Mouse (Mus musculus) liver, embryonic 14.5 days (tissue): ENCODE measurements around the gene Gm9508. TPM values are rescaled to one million over a fixed set of nuclear protein-coding genes. Genes with fewer than 3 reads are reported as not detected.
A peak's percentile ranks its signal among the peaks of the same experiment; 100 is the strongest.

Source experiments
- ATAC-seq: fragments of 200-750 bp; cut with Nextera tagmentation; 2 replicates; pipeline ENCODE4 v1.8.0; 2017; ENCODE audit warnings: moderate number of reproducible peaks, mild to moderate bottlenecking, moderate library complexity; ENCODE audit not compliant: insufficient read depth
- DNase-seq, 3 experiments: peaks; one replicate each; pipeline ENCODE4 v3.0.0-alpha.2; 2012 to 2013; ENCODE audit warnings: low read depth in 3 of 3, low spot score in 3 of 3
- H3K27ac ChIP-seq: fragments of 300-500 bp; sonication (generic); 2 replicates; pipeline ENCODE4 v1.5.1; 2014; ENCODE audit warnings: moderate library complexity, mild to moderate bottlenecking, control low read depth, inconsistent platforms
- H3K27me3 ChIP-seq: fragments of 300-500 bp; sonication (generic); 2 replicates; pipeline ENCODE4 v1.6.1; 2014; ENCODE audit warnings: mild to moderate bottlenecking, low read length, moderate library complexity; ENCODE audit not compliant: control insufficient read depth, insufficient read depth
- H3K36me3 ChIP-seq: fragments of 300-500 bp; sonication (generic); replicated peaks from 2 replicates; pipeline ENCODE4 v1.6.1; 2014; ENCODE audit warnings: low read depth; ENCODE audit not compliant: control insufficient read depth, insufficient read depth
- H3K4me1 ChIP-seq, 2 experiments: fragments of 200-500 bp in 1 of 2; fragments of 300-500 bp in 1 of 2; sonication (generic) in 1 of 2; replicated peaks; 2 replicates each; pipeline ENCODE4 v1.6.1; 2012 to 2014; ENCODE audit warnings: antibody characterized with exemption in 1 of 2, inconsistent platforms in 1 of 2, low read length in 1 of 2; ENCODE audit not compliant: control insufficient read depth in 2 of 2, insufficient read depth in 2 of 2
- H3K4me2 ChIP-seq: fragments of 300-500 bp; sonication (generic); 2 replicates; pipeline ENCODE4 v1.6.1; 2014; ENCODE audit warnings: low read depth, mild to moderate bottlenecking, control low read depth, moderate library complexity
- H3K4me3 ChIP-seq, 2 experiments: fragments of 200-500 bp in 1 of 2; fragments of 300-500 bp in 1 of 2; sonication (generic) in 1 of 2; 2 replicates each; pipeline ENCODE4 v1.5.1; 2012 to 2014; ENCODE audit warnings: low read depth in 2 of 2, low read length in 2 of 2, mild to moderate bottlenecking in 2 of 2, control low read depth in 1 of 2, inconsistent platforms in 1 of 2, moderate library complexity in 1 of 2; ENCODE audit not compliant: insufficient read depth in 1 of 2
- H3K9ac ChIP-seq: fragments of 300-500 bp; sonication (generic); replicated peaks from 2 replicates; pipeline ENCODE4 v1.6.1; 2014; ENCODE audit warnings: mild to moderate bottlenecking, control low read depth, moderate library complexity
- H3K9me3 ChIP-seq: fragments of 300-500 bp; sonication (generic); 2 replicates; pipeline ENCODE4 v1.6.1; 2016; ENCODE audit warnings: low read length, mixed read lengths; ENCODE audit not compliant: control insufficient read depth
- CTCF ChIP-seq: IDR thresholded peaks from 2 replicates; pipeline ENCODE4 v1.5.1; 2016; ENCODE audit warnings: antibody characterized with exemption, low read depth, control low read depth
- EP300 ChIP-seq: IDR thresholded peaks from 2 replicates; pipeline ENCODE4 v1.6.1; 2016; ENCODE audit warnings: antibody characterized with exemption, low read depth
- WGBS: fragments of 180-500 bp; shearing (Covaris S2); extraction: QIAGEN DNeasy Blood & Tissue Kit; methylation state at CpG from one replicate; pipeline ENCODE4 v1.1.7; 2014; ENCODE audit not compliant: insufficient replicate concordance; 5-methylcytosine and 5-hydroxymethylcytosine counted together
- polyA plus RNA-seq, 2 experiments: library from polyadenylated mRNA; depleted of rRNA in 1 of 2; stranded (reverse) in 1 of 2; unstranded in 1 of 2; fragments of >200 nt; fragmentation: Nextera tagmentation in 1 of 2; extraction: Ambion mirVana in 1 of 2; gene quantifications; 2 replicates each; pipeline versions ENCODE4 v1.2.1 to v1.2.3; 2012 to 2014

Gm9508 gene
- polyA plus RNA-seq, 2 experiments, result not detected

DNA sequence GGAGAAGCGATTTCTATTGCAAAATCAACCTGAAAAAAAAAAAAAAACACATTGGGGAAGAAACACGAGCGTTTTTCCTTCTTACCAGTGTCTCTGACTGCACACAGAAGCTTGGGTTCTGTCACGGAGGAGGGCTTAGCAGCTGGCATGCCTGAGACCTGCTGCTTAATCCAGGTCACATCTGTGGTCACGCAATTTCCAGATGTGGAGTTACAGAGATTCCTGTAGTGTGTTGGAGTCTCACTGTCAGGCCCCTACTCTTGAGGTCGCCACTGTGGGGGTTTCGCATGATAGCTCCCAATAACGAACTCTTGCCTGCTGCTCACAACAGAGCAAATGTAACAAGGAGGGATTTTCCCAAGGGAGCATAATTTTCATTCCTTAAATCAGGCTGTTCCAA, 12.9 kb downstream of the Gm9508 start:
- H3K27me3 ChIP-seq, result peaks cover 35% of the 10 kb centered on the region

DNA sequence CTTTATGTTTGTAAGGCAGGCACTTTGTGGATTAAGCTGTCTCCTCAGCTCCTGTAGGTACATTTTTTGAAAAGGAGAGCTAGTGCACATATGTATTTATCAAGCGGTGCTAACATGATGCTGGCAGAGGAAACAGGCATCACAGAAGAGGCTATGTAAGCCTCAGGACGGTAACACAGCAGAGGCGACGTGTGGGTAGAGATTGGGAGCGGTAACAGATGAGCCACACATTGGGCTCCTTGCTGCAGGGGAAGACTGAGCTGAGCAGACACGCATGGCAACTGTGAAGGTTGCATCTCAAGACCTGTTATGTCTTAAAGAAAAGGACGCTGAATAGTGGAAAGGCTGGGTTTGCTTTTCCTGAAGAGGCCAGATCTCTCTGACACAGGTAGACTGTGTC, 14.0 kb downstream of the Gm9508 start:
- H3K4me3 ChIP-seq, result no peak overlapping the region
- H3K9me3 ChIP-seq, result no peaks in the 10 kb centered on the region
- 49% methylated on average over 7 of the region's 7 CpGs for whole genome bisulfite sequencing
- H3K4me1 ChIP-seq, result no peaks in the 10 kb centered on the region
- no peak overlapping the region for H3K4me2 ChIP-seq
- no peak overlapping the region for H3K27ac ChIP-seq
- ATAC-seq (no peak), DNase-seq (no peak)
- TF ChIP-seq CTCF (no peak), EP300 (no peak)
- H3K36me3 ChIP-seq, result no peaks in the 10 kb centered on the region
- H3K27me3 ChIP-seq, result peaks cover 45% of the 10 kb centered on the region
- no peak overlapping the region for H3K9ac ChIP-seq

More for the DNA sequence above, 12.9 kb downstream of the Gm9508 start:
- Histone ChIP-seq H3K9ac (no peak overlapping the region), H3K36me3 (no peaks in the 10 kb centered on the region), H3K9me3 (no peaks in the 10 kb centered on the region), H3K27ac (no peak overlapping the region), H3K4me1 (no peaks in the 10 kb centered on the region), H3K4me2 (no peak overlapping the region), H3K4me3 (no peak overlapping the region)
- TF ChIP-seq CTCF (no peak), EP300 (no peak)
- 31% methylated on average over 8 of the region's 8 CpGs for WGBS
- no peak for DNase-seq
- ATAC-seq, result no peak

GRCm38 (mm10) chr10:77677562-77677961, 19.5 kb downstream of the Gm9508 start:
- no peak overlapping the region for H3K9ac ChIP-seq
- H3K27ac ChIP-seq, result no peak overlapping the region
- H3K4me3 ChIP-seq, result no peak overlapping the region
- 2% methylated on average over 35 of the region's 35 CpGs for WGBS
- H3K36me3 ChIP-seq, result no peaks in the 10 kb centered on the region
- no peak for ATAC-seq
- peaks cover 40% of the 10 kb centered on the region for H3K27me3 ChIP-seq
- no peak overlapping the region for H3K4me2 ChIP-seq
- no peaks in the 10 kb centered on the region for H3K4me1 ChIP-seq
- TF ChIP-seq CTCF (no peak), EP300 (no peak)
- no peaks in the 10 kb centered on the region for H3K9me3 ChIP-seq
- no peak for DNase-seq

- Histone ChIP-seq H3K9me3 (no peaks in the 10 kb centered on the region), H3K36me3 (no peaks in the 10 kb centered on the region), H3K4me2 (no peak overlapping the region), H3K27me3 (peaks cover 33% of the 10 kb centered on the region), H3K4me1 (peaks cover 13 to 16% of the 10 kb centered on the region in 2 experiments), H3K9ac (no peak overlapping the region), H3K4me3 (no peak overlapping the region), H3K27ac (no peak overlapping the region)
- no peak for ATAC-seq
- no peak for DNase-seq
- 53% methylated on average over 13 of the region's 13 CpGs for WGBS
- TF ChIP-seq CTCF (no peak), EP300 (no peak)
Observed at GRCm38 (mm10) chr10:77673765-77674164, 23.3 kb downstream of the Gm9508 start.

DNA sequence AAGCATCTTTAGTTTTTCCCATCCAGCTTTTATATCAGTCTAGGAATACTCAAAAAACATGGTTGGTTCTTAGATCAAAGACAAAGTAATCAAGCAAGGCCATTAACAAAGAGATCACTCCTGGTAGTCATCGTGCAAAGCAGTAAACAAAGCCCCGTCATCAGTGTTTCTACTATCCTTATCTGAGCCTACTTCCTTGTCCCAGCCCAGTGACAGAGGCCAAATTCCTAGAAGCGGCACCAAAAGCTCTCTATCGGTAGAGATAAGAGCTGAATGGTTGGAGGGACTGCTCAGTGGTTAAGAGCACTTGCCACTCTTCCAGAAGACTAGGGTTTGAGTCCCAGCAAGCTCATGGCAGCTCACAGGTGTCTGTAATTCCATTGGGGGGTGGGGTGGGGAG, 25.5 kb downstream of the Gm9508 start:
- Histone ChIP-seq H3K36me3 (no peaks in the 10 kb centered on the region), H3K27me3 (peaks cover 11% of the 10 kb centered on the region), H3K4me1 (peaks cover 13 to 16% of the 10 kb centered on the region in 2 experiments), H3K4me2 (peak overlapping the region; percentile 28; the same call in 1 of the 2 replicates), H3K27ac (peak overlapping the region; percentile 29; the same call in 1 of the 2 replicates), H3K4me3 (no peak overlapping the region), H3K9ac (no peak overlapping the region), H3K9me3 (no peaks in the 10 kb centered on the region)
- TF ChIP-seq EP300 (peak; percentile 86), CTCF (no peak)
- ATAC-seq, result peak; percentile 93
- DNase-seq, result peak; percentile 53 to 60 (median 54)
- WGBS, result 2% methylated on average over 4 of the region's 4 CpGs
